Mouse (Mus musculus) hindbrain, embryonic 15.5 days (tissue): ENCODE measurements at regions not wholly inside any gene's neighbourhood (a gene's known extent, or its start where the extent isn't known, plus 50 kb on each side); places are given as distances from the start of the nearest gene placed in this dataset.

Experiments used
- ATAC-seq: fragments of 200-750 bp; cut with Nextera tagmentation; 2 replicates; pipeline ENCODE4 v1.8.0; 2017; ENCODE audit warnings: low read depth, moderate number of reproducible peaks, moderate TSS enrichment; ENCODE audit not compliant: low FRiP score
- H3K27ac ChIP-seq: fragments of 300-500 bp; sonication (generic); replicated peaks from 2 replicates; pipeline ENCODE4 v1.5.1; 2015; ENCODE audit warnings: mild to moderate bottlenecking, inconsistent platforms
- H3K27me3 ChIP-seq: fragments of 300-500 bp; sonication (generic); 2 replicates; pipeline ENCODE4 v1.6.1; 2015; ENCODE audit warnings: control low read depth, inconsistent platforms
- H3K36me3 ChIP-seq: fragments of 300-500 bp; sonication (generic); 2 replicates; pipeline ENCODE4 v1.6.1; 2015; ENCODE audit warnings: control low read depth, inconsistent platforms
- H3K4me1 ChIP-seq: fragments of 300-500 bp; sonication (generic); replicated peaks from 2 replicates; pipeline ENCODE4 v1.6.1; 2015; ENCODE audit warnings: control low read depth, inconsistent platforms
- H3K4me2 ChIP-seq: fragments of 300-500 bp; sonication (generic); 2 replicates; pipeline ENCODE4 v1.6.1; 2015; ENCODE audit warnings: moderate library complexity, mild to moderate bottlenecking, inconsistent platforms
- H3K4me3 ChIP-seq: fragments of 300-500 bp; sonication (generic); 2 replicates; pipeline ENCODE4 v1.5.1; 2015; ENCODE audit warnings: mild to moderate bottlenecking, inconsistent platforms
- H3K9ac ChIP-seq: fragments of 300-500 bp; sonication (generic); 2 replicates; pipeline ENCODE4 v1.6.1; 2015; ENCODE audit warnings: inconsistent platforms
- H3K9me3 ChIP-seq: fragments of 300-500 bp; sonication (generic); 2 replicates; pipeline ENCODE4 v1.6.1; 2016; ENCODE audit warnings: control low read depth, inconsistent platforms
- WGBS: fragments of 180-500 bp; shearing (Covaris S2); methylation state at CpG from one replicate; pipeline ENCODE4 v1.1.7; 2015; 5-methylcytosine and 5-hydroxymethylcytosine counted together

- no peaks in the 10 kb centered on the region for H3K27me3 ChIP-seq
- no peak overlapping the region for H3K4me3 ChIP-seq
- WGBS, result 85% methylated on average over 9 of the region's 9 CpGs
- no peaks in the 10 kb centered on the region for H3K9me3 ChIP-seq
- no peak overlapping the region for H3K4me2 ChIP-seq
- H3K9ac ChIP-seq, result no peak overlapping the region
- ATAC-seq, result no peak
- no peaks in the 10 kb centered on the region for H3K4me1 ChIP-seq
- no peaks in the 10 kb centered on the region for H3K36me3 ChIP-seq
- no peak overlapping the region for H3K27ac ChIP-seq
Measured at GRCm38 (mm10) chr1:168918331-168919076, 486.4 kb upstream of the Pbx1 start.

GRCm38 (mm10) chr1:168908684-168909175, 476.7 kb upstream of the Pbx1 start:
- H3K27ac ChIP-seq, result no peak overlapping the region
- H3K9ac ChIP-seq, result no peak overlapping the region
- ATAC-seq, result peak; percentile 63; the same call in 1 of the 2 replicates
- H3K4me2 ChIP-seq, result no peak overlapping the region
- H3K4me3 ChIP-seq, result no peak overlapping the region
- H3K27me3 ChIP-seq, result no peaks in the 10 kb centered on the region
- WGBS, result 33% methylated on average over 4 of the region's 4 CpGs
- no peaks in the 10 kb centered on the region for H3K36me3 ChIP-seq
- H3K4me1 ChIP-seq, result no peaks in the 10 kb centered on the region; the same call in 1 of the 2 replicates
- H3K9me3 ChIP-seq, result no peaks in the 10 kb centered on the region

- H3K4me2 ChIP-seq, result no peak overlapping the region
- no peak for ATAC-seq
- H3K9ac ChIP-seq, result no peak overlapping the region
- no peaks in the 10 kb centered on the region for H3K36me3 ChIP-seq
- H3K27ac ChIP-seq, result no peak overlapping the region
- WGBS, result 82% methylated on average over 6 of the region's 6 CpGs
- no peaks in the 10 kb centered on the region; the same call in 1 of the 2 replicates for H3K4me1 ChIP-seq
- H3K9me3 ChIP-seq, result no peaks in the 10 kb centered on the region
- H3K4me3 ChIP-seq, result no peak overlapping the region
- no peaks in the 10 kb centered on the region for H3K27me3 ChIP-seq
Measured at GRCm38 (mm10) chr1:168908192-168908591, 476.1 kb upstream of the Pbx1 start.

- no peak for ATAC-seq
- no peaks in the 10 kb centered on the region for H3K36me3 ChIP-seq
- no peaks in the 10 kb centered on the region for H3K27me3 ChIP-seq
- no peaks in the 10 kb centered on the region for H3K4me1 ChIP-seq
- no peak overlapping the region for H3K4me2 ChIP-seq
- H3K27ac ChIP-seq, result no peak overlapping the region
- H3K9ac ChIP-seq, result no peak overlapping the region
- H3K9me3 ChIP-seq, result no peaks in the 10 kb centered on the region
- no peak overlapping the region for H3K4me3 ChIP-seq
- WGBS, result 88% methylated on average over 2 of the region's 2 CpGs
Measured at GRCm38 (mm10) chr1:168898483-168898882, 466.4 kb upstream of the Pbx1 start.

GRCm38 (mm10) chr1:168861577-168861976, 429.5 kb upstream of the Pbx1 start:
- Histone ChIP-seq H3K4me3 (no peak overlapping the region), H3K9me3 (no peaks in the 10 kb centered on the region), H3K4me1 (no peaks in the 10 kb centered on the region), H3K27ac (no peak overlapping the region), H3K9ac (no peak overlapping the region), H3K4me2 (no peak overlapping the region), H3K36me3 (no peaks in the 10 kb centered on the region), H3K27me3 (no peaks in the 10 kb centered on the region)
- 84% methylated on average over 3 of the region's 3 CpGs for WGBS
- ATAC-seq, result no peak

GRCm38 (mm10) chr1:168823184-168823583, 391.1 kb upstream of the Pbx1 start:
- ATAC-seq, result no peak
- Histone ChIP-seq H3K36me3 (no peaks in the 10 kb centered on the region), H3K9me3 (no peaks in the 10 kb centered on the region), H3K4me3 (no peak overlapping the region), H3K4me2 (no peak overlapping the region), H3K27ac (no peak overlapping the region), H3K27me3 (no peaks in the 10 kb centered on the region), H3K4me1 (no peaks in the 10 kb centered on the region), H3K9ac (no peak overlapping the region)
- 71% methylated on average over 3 of the region's 3 CpGs for WGBS

- H3K27me3 ChIP-seq, result no peaks in the 10 kb centered on the region
- WGBS, result 63% methylated on average over 5 of the region's 5 CpGs
- no peak for ATAC-seq
- no peaks in the 10 kb centered on the region for H3K36me3 ChIP-seq
- H3K9ac ChIP-seq, result no peak overlapping the region
- H3K4me2 ChIP-seq, result no peak overlapping the region
- no peaks in the 10 kb centered on the region for H3K4me1 ChIP-seq
- no peak overlapping the region for H3K27ac ChIP-seq
- no peaks in the 10 kb centered on the region for H3K9me3 ChIP-seq
- no peak overlapping the region for H3K4me3 ChIP-seq
Measured at GRCm38 (mm10) chr1:168818381-168818780, 386.3 kb upstream of the Pbx1 start.

- 52% methylated on average over 3 of the region's 3 CpGs for WGBS
- Histone ChIP-seq H3K27me3 (no peaks in the 10 kb centered on the region), H3K36me3 (no peaks in the 10 kb centered on the region), H3K9ac (no peak overlapping the region), H3K9me3 (no peaks in the 10 kb centered on the region), H3K4me1 (no peaks in the 10 kb centered on the region), H3K27ac (no peak overlapping the region), H3K4me3 (no peak overlapping the region), H3K4me2 (no peak overlapping the region)
- no peak for ATAC-seq
Measured at GRCm38 (mm10) chr1:168807084-168807483, 375.0 kb upstream of the Pbx1 start.

GRCm38 (mm10) chr1:168805442-168805841, 373.4 kb upstream of the Pbx1 start:
- no peaks in the 10 kb centered on the region for H3K36me3 ChIP-seq
- H3K4me3 ChIP-seq, result no peak overlapping the region
- no peaks in the 10 kb centered on the region for H3K4me1 ChIP-seq
- no peaks in the 10 kb centered on the region for H3K27me3 ChIP-seq
- no peaks in the 10 kb centered on the region for H3K9me3 ChIP-seq
- no peak overlapping the region for H3K27ac ChIP-seq
- no peak overlapping the region for H3K4me2 ChIP-seq
- H3K9ac ChIP-seq, result no peak overlapping the region
- no peak for ATAC-seq
- WGBS, result 65% methylated on average over 3 of the region's 3 CpGs

GRCm38 (mm10) chr1:168801046-168801445, 369.0 kb upstream of the Pbx1 start:
- H3K4me2 ChIP-seq, result no peak overlapping the region
- H3K36me3 ChIP-seq, result no peaks in the 10 kb centered on the region
- no peak overlapping the region for H3K4me3 ChIP-seq
- no peaks in the 10 kb centered on the region for H3K27me3 ChIP-seq
- ATAC-seq, result no peak
- H3K9me3 ChIP-seq, result no peaks in the 10 kb centered on the region
- no peak overlapping the region for H3K9ac ChIP-seq
- H3K27ac ChIP-seq, result no peak overlapping the region
- 88% methylated on average over 1 of the region's 1 CpGs for WGBS
- H3K4me1 ChIP-seq, result no peaks in the 10 kb centered on the region

- no peak overlapping the region for H3K4me3 ChIP-seq
- H3K9me3 ChIP-seq, result no peaks in the 10 kb centered on the region
- ATAC-seq, result no peak
- WGBS, result 55% methylated on average over 3 of the region's 3 CpGs
- H3K4me2 ChIP-seq, result no peak overlapping the region
- no peak overlapping the region for H3K9ac ChIP-seq
- H3K4me1 ChIP-seq, result no peaks in the 10 kb centered on the region
- H3K36me3 ChIP-seq, result no peaks in the 10 kb centered on the region
- H3K27me3 ChIP-seq, result no peaks in the 10 kb centered on the region
- H3K27ac ChIP-seq, result no peak overlapping the region
Measured at GRCm38 (mm10) chr1:168786731-168787130, 354.7 kb upstream of the Pbx1 start.

GRCm38 (mm10) chr1:168783851-168784250, 351.8 kb upstream of the Pbx1 start:
- no peak for ATAC-seq
- Histone ChIP-seq H3K27me3 (no peaks in the 10 kb centered on the region), H3K4me2 (no peak overlapping the region), H3K4me3 (no peak overlapping the region), H3K27ac (no peak overlapping the region), H3K9ac (no peak overlapping the region), H3K36me3 (no peaks in the 10 kb centered on the region), H3K4me1 (no peaks in the 10 kb centered on the region), H3K9me3 (no peaks in the 10 kb centered on the region)

- Histone ChIP-seq H3K36me3 (no peaks in the 10 kb centered on the region), H3K9ac (no peak overlapping the region), H3K9me3 (no peaks in the 10 kb centered on the region), H3K4me2 (no peak overlapping the region), H3K27ac (no peak overlapping the region), H3K27me3 (no peaks in the 10 kb centered on the region), H3K4me3 (no peak overlapping the region), H3K4me1 (no peaks in the 10 kb centered on the region)
- WGBS, result 93% methylated on average over 6 of the region's 6 CpGs
- no peak for ATAC-seq
Measured at GRCm38 (mm10) chr1:168764368-168764895, 332.4 kb upstream of the Pbx1 start.
